12 mouse cellular contexts compared by ENCODE assay signal in genomic region chr6:91339612-91340246, GRCm38 (mm10).
DNase-seq lines count a peak whose midpoint lies in the region; ATAC-seq and TF ChIP-seq lines count a peak whose summit lies in the region.
"Had no signal": no experiment of that assay in that cellular context is flagged by ENCODE, and none has a peak within 500 bp of the region (broad histone marks: within the 10 kb centered on the region; RNA-seq: fewer than 3 reads in every experiment).

No protein-coding gene starts in this region.

- no peak for ATAC-seq in cerebellum, adult (ENCODE audit: insufficient number of reproducible peaks, low FRiP score, low TSS enrichment)
- 0 out of 2 replicates have a peak, but pooled peaks have one; percentile 27 for ATAC-seq in midbrain, embryonic 16.5 days
- no peak for ATAC-seq in midbrain, postnatal 0 days (ENCODE audit: low FRiP score)

- no peaks in the 10 kb centered on the region for H3K9me3 ChIP-seq in midbrain, embryonic 16.5 days (replicated peaks; ENCODE audit: control insufficient read depth, low read length, poor library complexity, severe bottlenecking)
- no peaks in the 10 kb centered on the region for H3K9me3 ChIP-seq in midbrain, postnatal 0 days (ENCODE audit: low read length)
- H3K9me3 ChIP-seq in limb, embryonic 10.5 days (replicated peaks), result no peaks in the 10 kb centered on the region
- H3K9me3 ChIP-seq: heart, embryonic 15.5 days; limb, embryonic 12.5 days had no signal

- H3K4me2 ChIP-seq in midbrain, embryonic 16.5 days (ENCODE audit: low read length), result no peak overlapping the region
- H3K4me2 ChIP-seq in midbrain, postnatal 0 days (ENCODE audit: low read depth, low read length, poor library complexity, severe bottlenecking), result no peak overlapping the region
- H3K4me2 ChIP-seq: heart, embryonic 15.5 days; limb, embryonic 12.5 days had no signal

- no peak overlapping the region for H3K9ac ChIP-seq in midbrain, embryonic 16.5 days (ENCODE audit: low read depth, low read length)
- H3K9ac ChIP-seq in midbrain, postnatal 0 days (replicated peaks; ENCODE audit: low read length, poor library complexity, severe bottlenecking), result no peak overlapping the region
- H3K9ac ChIP-seq: heart, embryonic 15.5 days; limb, embryonic 12.5 days had no signal

- H3K36me3 ChIP-seq in midbrain, embryonic 16.5 days (ENCODE audit: control insufficient read depth, insufficient read depth, low read length), result no peaks in the 10 kb centered on the region
- no peaks in the 10 kb centered on the region for H3K36me3 ChIP-seq in midbrain, postnatal 0 days (ENCODE audit: insufficient read depth, low read length)
- H3K36me3 ChIP-seq in limb, embryonic 10.5 days, result no peaks in the 10 kb centered on the region
- H3K36me3 ChIP-seq: heart, embryonic 15.5 days; limb, embryonic 12.5 days had no signal

- 77% methylated on average over 8 of the region's 8 CpGs for WGBS in midbrain, embryonic 16.5 days
- 75% methylated on average over 8 of the region's 8 CpGs for WGBS in midbrain, postnatal 0 days
- 68% methylated on average over 8 of the region's 8 CpGs for WGBS in limb, embryonic 10.5 days

- H3K4me3 ChIP-seq in midbrain, embryonic 16.5 days (ENCODE audit: low read depth, low read length), result no peak overlapping the region
- H3K4me3 ChIP-seq in midbrain, postnatal 0 days (ENCODE audit: low read depth, low read length), result no peak overlapping the region
- no peak overlapping the region for H3K4me3 ChIP-seq in limb, embryonic 10.5 days
- H3K4me3 ChIP-seq: heart, embryonic 15.5 days; limb, embryonic 12.5 days had no signal

- peak; percentile 49 for DNase-seq in cerebellum, adult 9-10 months
- DNase-seq in midbrain, postnatal 0 days (ENCODE audit: low spot score), result no peak
- no peak for DNase-seq in limb, embryonic 10.5 days (ENCODE audit: low spot score)
- no peak for DNase-seq in c-Kit-positive CD71-positive TER-119-positive erythroid progenitor cells, embryonic 14.5 days (ENCODE audit: low spot score)
- no peak for DNase-seq in urinary bladder, postnatal 36 days (ENCODE audit: low spot score in 2 of 2)
- DNase-seq in adrenal gland, postnatal 36 days, result no peak
- DNase-seq: gastrocnemius, postnatal 10 days; right cerebral cortex, adult 18-20 months had no signal

- no peak for TF ChIP-seq CTCF in midbrain, postnatal 0 days (IDR thresholded peaks at IDR 0.05)

- no peaks in the 10 kb centered on the region for H3K27me3 ChIP-seq in midbrain, embryonic 16.5 days (ENCODE audit: control insufficient read depth, insufficient read depth, low read depth, low read length)
- H3K27me3 ChIP-seq in midbrain, postnatal 0 days (ENCODE audit: insufficient read depth, low read length), result no peaks in the 10 kb centered on the region
- H3K27me3 ChIP-seq in limb, embryonic 10.5 days (ENCODE audit: low read depth, poor library complexity, severe bottlenecking), result peaks cover 8% of the 10 kb centered on the region; the same call in 1 of the 2 replicates

- no peaks in the 10 kb centered on the region for H3K4me1 ChIP-seq in midbrain, embryonic 16.5 days (ENCODE audit: control insufficient read depth, insufficient read depth, low read length)
- H3K4me1 ChIP-seq in midbrain, postnatal 0 days (ENCODE audit: insufficient read depth, low read length), result no peaks in the 10 kb centered on the region; the same call in 1 of the 2 replicates
- H3K4me1 ChIP-seq in limb, embryonic 10.5 days, result peaks cover 12% of the 10 kb centered on the region
- H3K4me1 ChIP-seq: heart, embryonic 15.5 days had no signal

- no peak overlapping the region for H3K27ac ChIP-seq in midbrain, embryonic 16.5 days (ENCODE audit: low read length)
- H3K27ac ChIP-seq in midbrain, postnatal 0 days (ENCODE audit: low read depth, low read length), result no peak overlapping the region
- H3K27ac ChIP-seq in limb, embryonic 10.5 days, result 0 out of 2 replicates have a peak overlapping the region, but pooled peaks have one; percentile 17
- H3K27ac ChIP-seq: heart, embryonic 15.5 days; limb, embryonic 12.5 days had no signal
